Mouse (Mus musculus): ENCODE results near the gene Rho.

Rho gene

DNA sequence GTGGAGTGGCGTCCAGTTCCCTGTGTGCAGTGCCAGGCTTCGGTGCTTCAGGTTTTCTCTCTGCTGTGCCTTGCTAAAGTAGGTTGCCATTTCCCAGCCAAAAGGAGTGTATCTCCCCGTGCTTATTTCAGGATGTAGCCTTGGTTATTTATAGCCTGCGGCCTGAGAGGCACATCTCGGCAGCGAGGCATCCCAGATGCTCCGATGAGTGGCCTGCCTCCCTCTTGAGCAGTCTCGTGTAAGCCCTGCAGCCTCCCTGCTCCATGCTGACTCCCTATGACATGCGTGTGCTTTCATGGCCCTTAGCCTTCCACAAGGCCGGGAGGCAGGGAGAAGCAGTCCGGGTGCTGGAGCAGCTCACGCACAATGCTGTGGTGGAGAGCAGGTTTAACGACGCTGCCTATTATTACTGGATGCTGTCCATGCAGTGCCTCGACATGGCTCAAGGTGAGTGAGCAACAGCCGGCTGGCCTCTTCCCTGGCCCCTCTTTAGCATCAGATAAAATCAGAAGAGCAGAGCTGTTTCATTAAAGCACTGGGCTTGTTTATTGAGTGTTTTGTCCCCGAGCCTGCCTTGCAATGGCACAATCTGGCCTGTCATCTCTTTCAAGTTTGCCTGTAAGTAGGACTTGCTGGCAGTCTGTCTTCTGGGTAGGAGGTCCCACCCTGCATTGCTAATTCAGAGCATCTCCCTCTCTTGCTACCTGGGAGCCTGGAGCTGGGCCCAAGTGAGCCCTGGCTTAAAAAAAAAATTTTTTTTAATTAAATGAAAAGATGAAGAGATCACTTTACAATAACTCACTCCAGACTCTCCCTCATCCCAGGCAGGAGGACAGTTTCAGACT, 15.7 kb upstream of the Rho start:
- DNase-seq (ENCODE audit: low read depth) = no peak

GRCm38 (mm10) chr6:115916611-115917010, 14.9 kb upstream of the Rho start:
- DNase-seq (ENCODE audit: low read depth) = no peak

DNA sequence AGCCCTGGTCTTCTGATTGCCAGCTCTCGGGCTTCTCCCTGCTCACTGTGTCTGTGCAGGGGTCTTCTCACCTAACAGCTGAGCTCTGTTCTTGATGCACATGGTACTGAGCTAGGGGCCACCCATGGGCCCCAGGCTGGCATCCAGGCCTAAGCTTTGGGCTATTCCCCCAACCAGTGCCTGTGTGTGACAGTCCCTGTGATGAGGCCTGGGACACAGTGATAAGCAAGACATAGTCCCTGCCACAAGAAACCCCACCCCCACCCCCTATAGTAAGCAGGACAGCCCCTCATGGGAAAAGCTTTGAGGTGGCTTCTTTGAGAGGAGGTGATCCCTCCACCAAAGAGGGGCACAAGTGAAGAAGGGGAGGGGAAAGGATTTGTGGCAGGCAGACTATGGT, 12.9 kb upstream of the Rho start:
- DNase-seq (ENCODE audit: low read depth) = no peak

- no peak for DNase-seq (ENCODE audit: low read depth)
Measured at GRCm38 (mm10) chr6:115919876-115920275, 11.7 kb upstream of the Rho start.

- no peak for DNase-seq (ENCODE audit: low read depth)
Measured at GRCm38 (mm10) chr6:115924829-115925228, 6.7 kb upstream of the Rho start.

DNA sequence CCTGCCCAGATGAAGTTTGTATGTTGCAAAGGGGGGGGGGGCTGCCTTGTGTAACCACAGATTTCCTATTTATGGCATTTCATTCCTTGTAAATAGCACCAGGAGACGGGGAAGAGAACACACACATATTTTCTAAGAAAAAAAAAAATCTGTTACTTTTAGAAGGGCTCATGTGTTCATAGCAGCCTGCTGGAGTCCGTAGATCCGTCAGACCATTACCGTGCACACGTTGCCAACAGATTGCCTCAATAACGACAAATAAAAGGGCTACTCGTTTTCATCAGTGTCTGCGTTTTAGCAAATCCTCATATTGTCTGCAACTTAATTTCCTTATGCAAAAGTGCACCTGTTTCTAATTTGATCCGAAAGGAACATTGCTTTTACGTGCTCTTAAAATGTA, 5.1 kb upstream of the Rho start:
- no peak for DNase-seq (ENCODE audit: low read depth)

DNA sequence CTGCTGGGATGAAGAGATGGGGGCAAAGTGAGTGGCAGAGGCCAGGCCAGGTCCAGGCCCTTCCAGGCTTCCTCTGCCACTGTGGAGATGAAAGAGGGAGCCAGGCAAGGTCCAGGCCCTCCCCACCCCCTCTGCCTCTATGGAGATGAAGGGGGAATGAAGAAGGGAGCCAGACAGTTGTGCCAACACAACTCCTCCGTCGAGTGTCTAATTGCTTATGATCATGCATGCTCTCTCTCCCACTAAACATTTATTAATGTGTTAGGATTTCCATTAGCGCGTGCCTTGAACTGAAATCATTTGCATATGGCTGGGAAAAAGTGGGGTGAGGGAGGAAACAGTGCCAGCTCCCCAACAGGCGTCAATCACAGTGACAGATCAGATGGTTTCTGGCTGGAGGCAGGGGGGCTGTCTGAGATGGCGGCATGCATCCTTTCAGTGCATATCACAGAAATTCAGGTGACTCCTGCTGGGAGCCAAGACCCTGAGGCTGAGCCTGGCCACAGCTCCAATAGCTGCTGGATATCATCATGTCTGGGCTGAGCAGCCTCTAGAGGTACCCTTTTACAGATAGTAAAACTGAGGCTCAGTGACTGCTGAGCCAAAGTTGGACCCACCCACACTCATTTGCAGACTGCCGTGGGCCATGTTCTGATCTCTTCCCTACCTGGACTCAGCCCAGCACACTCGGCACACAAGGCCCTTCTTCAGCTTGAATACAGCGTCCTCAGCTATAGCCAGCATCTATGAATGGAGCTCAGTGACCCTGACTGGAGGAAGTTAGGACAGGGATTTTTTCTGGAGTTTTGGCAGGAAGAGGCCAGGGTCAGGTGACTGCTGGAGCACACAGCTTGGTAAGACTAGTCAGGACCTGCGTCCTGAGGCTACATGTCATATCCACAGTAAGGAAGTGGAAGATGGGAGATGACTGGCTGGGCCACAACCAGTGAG, 4.0 kb upstream of the Rho start:
- no peak for DNase-seq (ENCODE audit: low read depth)

DNA sequence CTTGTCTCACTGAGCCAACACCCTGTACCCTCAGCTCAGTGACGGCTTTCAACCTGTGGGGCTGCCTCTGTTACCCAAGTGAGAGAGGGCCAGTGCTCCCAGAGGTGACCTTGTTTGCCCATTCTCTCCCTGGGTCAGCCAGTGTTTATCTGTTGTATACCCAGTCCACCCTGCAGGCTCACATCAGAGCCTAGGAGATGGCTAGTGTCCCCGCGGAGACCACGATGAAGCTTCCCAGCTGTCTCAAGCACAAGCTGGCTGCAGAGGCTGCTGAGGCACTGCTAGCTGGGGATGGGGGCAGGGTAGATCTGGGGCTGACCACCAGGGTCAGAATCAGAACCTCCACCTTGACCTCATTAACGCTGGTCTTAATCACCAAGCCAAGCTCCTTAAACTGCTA, 1.5 kb upstream of the Rho start:
- DNase-seq (ENCODE audit: low read depth) = no peak

DNA sequence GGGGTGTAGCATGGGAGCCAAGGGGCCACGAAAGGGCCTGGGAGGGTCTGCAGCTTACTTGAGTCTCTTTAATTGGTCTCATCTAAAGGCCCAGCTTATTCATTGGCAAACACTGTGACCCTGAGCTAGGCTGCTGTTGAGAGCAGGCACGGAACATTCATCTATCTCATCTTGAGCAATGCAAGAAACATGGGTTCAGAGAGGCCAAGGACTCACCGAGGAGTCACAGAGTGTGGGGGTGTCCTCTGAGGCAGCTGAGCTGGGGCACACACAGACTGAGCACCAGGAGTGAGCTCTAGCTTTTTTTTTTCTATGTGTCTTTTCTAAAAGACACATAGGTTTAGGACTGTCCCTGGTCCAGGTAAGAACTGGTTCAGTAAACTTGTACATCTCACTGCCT, 843 bp downstream of the Rho start:
- no peak for DNase-seq (ENCODE audit: low read depth)

- no peak for DNase-seq (ENCODE audit: low read depth)
Measured at GRCm38 (mm10) chr6:115935544-115935943, 4.0 kb downstream of the Rho start.

DNA sequence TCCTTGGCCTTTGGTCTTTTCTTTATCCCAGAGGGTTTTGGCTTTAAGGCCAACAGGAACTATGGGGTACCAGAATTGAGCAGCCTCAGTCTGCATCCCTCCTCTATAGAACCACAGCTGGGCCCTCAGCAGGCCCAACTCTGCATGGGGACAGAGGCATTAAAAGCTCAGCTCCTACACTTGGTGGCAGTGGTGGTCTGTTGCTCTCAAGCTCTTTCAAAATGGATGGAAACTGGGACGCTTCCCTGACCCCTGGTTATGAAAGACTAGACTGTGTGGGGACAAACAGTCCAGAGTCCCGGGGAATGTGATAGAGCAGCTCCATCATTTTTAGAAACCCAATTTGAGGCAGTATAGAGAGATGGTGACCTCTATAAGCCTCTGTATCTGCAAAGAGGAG, 6.5 kb downstream of the Rho start:
- DNase-seq (ENCODE audit: low read depth) = no peak

DNA sequence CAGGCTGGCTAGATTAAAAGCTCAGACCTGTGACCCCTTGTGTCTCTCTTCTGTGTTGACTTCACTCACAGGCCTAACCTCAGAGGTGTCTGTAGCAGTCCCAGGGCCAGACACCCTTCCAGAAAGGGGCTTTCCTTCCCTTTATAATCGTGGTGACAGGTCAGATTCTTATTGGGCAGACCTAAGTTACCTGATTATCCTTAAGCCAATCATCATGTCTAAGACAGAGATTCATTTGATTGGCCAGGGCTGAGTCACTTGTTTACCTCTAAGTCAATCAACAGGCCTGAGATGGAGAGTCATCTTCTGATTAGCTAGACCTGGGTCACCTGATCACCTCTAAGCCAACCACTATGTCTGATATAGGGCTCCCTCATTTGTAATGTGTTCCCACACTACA, 7.2 kb downstream of the Rho start:
- no peak for DNase-seq (ENCODE audit: low read depth)

GRCm38 (mm10) chr6:115940603-115941002, 9.1 kb downstream of the Rho start:
- no peak for DNase-seq (ENCODE audit: low read depth)

- DNase-seq (ENCODE audit: low read depth) = no peak
Measured at GRCm38 (mm10) chr6:115941128-115941527, 9.6 kb downstream of the Rho start.

- peak; percentile 17 for DNase-seq (ENCODE audit: low read depth)
Measured at GRCm38 (mm10) chr6:115943498-115944427, 12.2 kb downstream of the Rho start.

DNA sequence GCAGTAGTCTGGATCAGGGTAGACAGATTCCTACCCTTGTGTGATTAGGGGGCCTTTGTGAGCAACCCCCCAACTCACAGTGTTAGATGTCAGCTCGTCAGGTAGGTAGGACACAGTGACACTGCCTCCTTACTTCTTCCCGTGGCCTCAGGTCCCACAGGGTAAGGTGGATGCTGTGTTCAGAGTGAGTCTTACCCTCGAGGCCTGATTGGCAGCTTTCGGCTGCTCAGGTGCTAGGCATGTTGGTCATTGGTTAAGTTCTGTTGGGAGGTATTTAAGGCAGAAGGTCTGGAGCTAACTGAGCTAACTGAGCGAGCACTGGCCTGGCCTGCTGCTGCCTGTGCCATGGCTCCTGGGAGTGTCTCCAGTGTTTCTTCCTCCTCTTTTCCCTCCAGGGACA, 13.1 kb downstream of the Rho start, which contains the start of gene H1foo:
Gene H1foo (plus strand): TSS at position 301 of the 400 bp plus-strand sequence.
- DNase-seq (ENCODE audit: low read depth) = no peak

- no peak for DNase-seq (ENCODE audit: low read depth)
Measured at GRCm38 (mm10) chr6:115945633-115946032, 14.1 kb downstream of the Rho start.

GRCm38 (mm10) chr6:115946389-115946788, 14.8 kb downstream of the Rho start:
- no peak for DNase-seq (ENCODE audit: low read depth)

DNA sequence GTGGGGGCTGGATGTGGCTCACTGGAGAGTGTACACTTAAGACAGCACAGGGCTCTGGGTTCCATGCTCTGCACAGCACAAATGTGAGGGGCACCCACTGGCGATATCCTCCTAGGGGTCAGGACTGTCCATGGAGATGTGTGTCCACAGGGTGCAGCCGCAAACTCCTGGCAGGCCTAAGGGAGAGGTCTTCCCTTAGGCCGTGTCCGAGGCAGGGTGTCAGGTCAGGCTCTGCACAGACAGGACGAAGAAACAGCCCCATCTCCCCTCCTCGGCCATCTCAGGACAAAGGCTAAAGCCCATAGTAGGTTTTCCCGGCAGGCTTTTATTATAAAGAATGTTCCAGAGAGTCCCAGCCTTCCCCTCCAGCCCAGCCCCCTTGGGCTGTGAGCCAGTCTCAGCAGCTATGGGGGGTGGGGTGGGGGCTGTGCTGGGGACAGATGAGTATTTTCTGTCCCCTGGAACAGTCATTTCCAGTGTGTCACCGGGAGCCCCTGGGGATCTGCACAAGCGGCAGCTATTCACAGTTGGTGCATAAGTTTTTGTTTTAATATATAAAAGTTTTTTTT, 23.0 kb downstream of the Rho start:
- DNase-seq (ENCODE audit: low read depth) = no peak

DNA sequence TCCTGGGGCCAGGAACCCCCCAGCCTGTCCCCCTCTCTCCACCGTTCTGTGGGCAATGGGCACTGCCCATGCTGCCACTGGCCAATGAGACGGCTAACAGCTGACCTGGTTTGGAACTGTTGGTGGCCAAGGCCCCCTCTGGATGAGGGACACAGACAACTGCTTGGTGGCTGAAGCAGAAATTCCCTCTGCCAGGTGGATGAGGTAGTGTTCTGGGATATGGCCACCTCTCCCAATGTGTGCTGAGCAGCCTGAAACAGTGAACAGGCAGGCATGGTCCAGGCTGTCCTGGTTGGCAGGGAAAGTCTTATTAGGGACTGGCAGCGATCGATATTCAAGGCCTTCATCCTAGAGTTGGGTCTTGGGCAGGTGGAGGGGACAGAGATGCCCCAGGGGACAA, 23.6 kb downstream of the Rho start:
- no peak for DNase-seq (ENCODE audit: low read depth)

DNA sequence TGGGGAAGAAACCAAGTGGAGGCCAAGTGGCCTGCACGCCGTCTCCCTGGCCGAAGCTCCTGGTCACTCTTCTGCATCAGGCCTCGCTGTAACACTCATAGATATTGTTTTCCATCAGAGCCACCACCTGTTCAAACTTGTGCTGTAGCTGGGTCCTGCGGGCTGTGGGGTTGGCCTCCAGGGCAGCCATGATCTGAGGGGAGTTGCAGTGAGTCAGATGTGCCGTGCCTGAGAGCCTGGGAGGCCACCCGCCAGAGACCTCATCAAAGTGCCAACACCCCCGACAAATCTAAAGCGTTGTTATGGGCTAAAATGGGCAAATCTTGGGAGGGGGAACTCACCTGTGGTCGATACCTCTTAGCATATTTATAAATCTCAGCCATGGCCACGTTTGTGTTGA, 24.1 kb downstream of the Rho start:
- no peak for DNase-seq (ENCODE audit: low read depth)
